Mouse (Mus musculus) small intestine, adult 2 months (tissue): Measurements from ENCODE around the gene Helz.

Source experiments
- CTCF ChIP-seq: fragments of 200-500 bp; IDR thresholded peaks from 2 replicates; pipeline ENCODE4 v1.5.1; 2012; ENCODE audit warnings: low read depth, mild to moderate bottlenecking, control low read depth, inconsistent platforms, low read length, moderate library complexity, mixed read lengths; ENCODE audit not compliant: insufficient replicate concordance, insufficient read length; ENCODE audit errors: extremely low read depth
- POLR2A ChIP-seq: fragments of 200-500 bp; IDR thresholded peaks from 2 replicates; pipeline ENCODE4 v1.6.1; 2012; ENCODE audit warnings: low read depth, mild to moderate bottlenecking, control low read depth, inconsistent platforms, low read length, moderate library complexity

DNA sequence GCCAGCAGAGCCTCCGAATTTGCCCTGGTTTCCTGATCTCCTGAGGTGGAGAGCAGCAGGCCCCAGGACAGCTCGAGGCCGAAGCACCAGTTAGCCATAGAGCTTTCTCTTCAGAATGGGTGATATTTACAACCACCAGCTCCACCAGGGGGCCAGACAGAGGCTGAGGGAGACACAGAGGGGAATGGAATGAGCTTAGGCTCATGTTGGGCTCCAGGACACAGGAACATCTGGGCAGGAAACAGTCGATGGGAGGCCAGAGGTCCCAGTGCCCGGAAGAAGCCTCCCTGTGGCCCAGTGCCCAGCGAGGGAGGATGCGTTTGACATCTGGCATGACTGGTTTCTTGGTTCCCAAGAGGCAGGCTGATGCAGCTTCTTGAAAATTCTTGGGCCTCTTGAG, 186.4 kb downstream of the Helz start:
- TF ChIP-seq CTCF (no peak), POLR2A (no peak)
